Mouse (Mus musculus) liver, adult 2 months (tissue): ENCODE data around the gene Lpar5. TPM values are rescaled to one million over a fixed set of nuclear protein-coding genes. Genes with fewer than 3 reads are reported as not detected.
"Not testable (repeated sequence)": the region's sequence is repeated elsewhere in the genome, so short reads cannot be mapped to it uniquely, and the experiment has no call there.

Source experiments
- DNase-seq: peaks from one replicate; pipeline ENCODE4 v3.0.0-alpha.2; 2011; ENCODE audit warnings: low read depth, low spot score; ENCODE audit errors: extremely low read depth
- H3K27ac ChIP-seq: fragments of 200-500 bp; replicated peaks from 2 replicates; pipeline ENCODE4 v1.5.1; 2012; ENCODE audit warnings: low read depth, mild to moderate bottlenecking, control low read depth, inconsistent platforms, low read length; ENCODE audit not compliant: insufficient read depth
- H3K27me3 ChIP-seq: fragments of 200-500 bp; 2 replicates; pipeline ENCODE4 v1.6.1; 2012; ENCODE audit warnings: mild to moderate bottlenecking, moderate library complexity, low read length, inconsistent platforms; ENCODE audit not compliant: control insufficient read depth, insufficient read depth
- H3K36me3 ChIP-seq: fragments of 200-500 bp; 2 replicates; pipeline ENCODE4 v1.6.1; 2012; ENCODE audit warnings: low read length, inconsistent platforms; ENCODE audit not compliant: control insufficient read depth, insufficient read depth
- H3K4me1 ChIP-seq: fragments of 200-500 bp; 2 replicates; pipeline ENCODE4 v1.6.1; 2011; ENCODE audit warnings: low read length; ENCODE audit not compliant: control insufficient read depth, insufficient read depth
- H3K4me3 ChIP-seq: fragments of 200-500 bp; 2 replicates; pipeline ENCODE4 v1.5.1; 2011; ENCODE audit warnings: low read depth, mild to moderate bottlenecking, control low read depth, low read length, moderate library complexity; ENCODE audit not compliant: insufficient read depth
- H3K79me2 ChIP-seq: fragments of 200-500 bp; 2 replicates; pipeline ENCODE4 v1.6.1; 2012; ENCODE audit warnings: inconsistent platforms, mild to moderate bottlenecking, low read length, moderate library complexity; ENCODE audit not compliant: control insufficient read depth, insufficient read depth
- H3K9ac ChIP-seq: fragments of 200-500 bp; 2 replicates; pipeline ENCODE4 v1.6.1; 2012; ENCODE audit warnings: low read depth, mild to moderate bottlenecking, control low read depth, inconsistent platforms, low read length
- CTCF ChIP-seq: fragments of 200-500 bp; IDR thresholded peaks from 2 replicates; pipeline ENCODE4 v1.5.1; 2011; ENCODE audit warnings: low read depth, low read length, control low read depth
- POLR2A ChIP-seq: fragments of 200-500 bp; IDR thresholded peaks from 2 replicates; pipeline ENCODE4 v1.6.1; 2011; ENCODE audit warnings: low read length, control low read depth; ENCODE audit not compliant: insufficient read depth; ENCODE audit errors: extremely low read depth
- WGBS: fragments of 180-500 bp; shearing (Covaris S2); methylation state at CpG from one replicate; pipeline ENCODE4 v1.1.7; 2018; 5-methylcytosine and 5-hydroxymethylcytosine counted together
- polyA plus RNA-seq: library from polyadenylated mRNA; depleted of rRNA; stranded (reverse); fragments of >200 nt; gene quantifications from 2 replicates; pipeline ENCODE4 v1.2.3, GENCODE M21; 2012; rRNA removed
- total RNA-seq: library from RNA; depleted of rRNA; stranded (reverse); fragments of >200 nt; gene quantifications from 2 replicates; pipeline ENCODE4 v1.2.3, GENCODE M21; 2014; rRNA removed

Lpar5 gene
- total RNA-seq (0.27 TPM in 1 of 2 replicates, not detected in the other), polyA plus RNA-seq (0.42 and 1.2 TPM in 2 replicates)

DNA sequence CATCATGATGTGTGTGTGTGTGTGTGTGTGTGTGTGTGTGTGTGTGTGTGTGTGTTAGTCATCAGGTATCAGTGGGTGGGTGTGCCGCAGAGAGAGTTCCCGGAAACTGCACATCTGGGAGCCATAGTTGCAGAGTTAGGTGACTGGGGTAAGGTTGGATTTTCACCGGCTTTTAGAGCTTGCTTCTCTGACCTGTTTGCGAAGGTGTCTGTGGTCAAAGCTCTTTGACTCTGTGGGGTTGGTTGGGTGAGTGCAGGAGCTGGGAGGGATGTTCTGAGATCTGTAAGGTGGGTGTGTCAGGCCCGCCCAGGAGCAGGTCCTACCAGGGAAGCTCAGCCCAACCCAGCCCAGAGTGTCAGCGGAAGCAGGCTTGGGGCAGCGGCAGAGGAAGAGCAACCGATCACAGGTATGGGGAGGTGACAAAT is at the start of gene Lpar5:
TSS of gene Lpar5 (plus strand) at position 350 of the 425 bp plus-strand sequence.
- no peak within 1 kb of the TSS for H3K9ac ChIP-seq
- no peaks in the 10 kb centered on the region; the same call in 1 of the 2 replicates for H3K27me3 ChIP-seq
- H3K4me3 ChIP-seq: no peak within 1 kb of the TSS
- H3K27ac ChIP-seq: no peak within 1 kb of the TSS
- H3K79me2 ChIP-seq: no peaks in the 10 kb centered on the region
- H3K36me3 ChIP-seq: no peaks in the 10 kb centered on the region
- DNase-seq: no peak
- no peak for TF ChIP-seq CTCF
- TF ChIP-seq POLR2A: no peak
- WGBS: 74% methylated on average over 8 of the region's 8 CpGs
- no peaks in the 10 kb centered on the region for H3K4me1 ChIP-seq

DNA sequence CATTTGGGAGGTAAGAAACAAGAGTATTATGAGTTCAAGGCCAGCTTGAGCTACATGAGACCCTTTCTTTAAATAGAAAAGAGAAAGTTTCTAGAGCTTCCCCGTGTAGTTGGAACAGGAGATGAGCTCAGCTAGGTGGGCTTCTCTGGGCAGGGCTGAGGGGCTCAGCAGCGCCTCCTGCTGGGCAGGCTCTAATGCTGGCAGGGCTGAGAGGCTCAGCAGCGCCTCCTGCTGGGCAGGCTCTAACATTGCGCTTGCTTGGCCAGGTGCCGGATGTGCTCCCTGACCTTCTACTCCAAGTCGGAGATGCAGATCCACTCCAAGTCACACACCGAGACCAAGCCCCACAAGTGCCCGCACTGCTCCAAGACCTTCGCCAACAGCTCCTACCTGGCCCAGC is 37.2 kb upstream of the Lpar5 start:
- not testable (repeated sequence) for H3K4me3 ChIP-seq, H3K27me3 ChIP-seq, DNase-seq, H3K4me1 ChIP-seq, H3K9ac ChIP-seq, H3K79me2 ChIP-seq, H3K27ac ChIP-seq
- 52% methylated on average over 8 of the region's 9 CpGs for WGBS
- TF ChIP-seq CTCF: peak; percentile 97
- H3K36me3 ChIP-seq: peaks cover 60% of the 10 kb centered on the region

DNA sequence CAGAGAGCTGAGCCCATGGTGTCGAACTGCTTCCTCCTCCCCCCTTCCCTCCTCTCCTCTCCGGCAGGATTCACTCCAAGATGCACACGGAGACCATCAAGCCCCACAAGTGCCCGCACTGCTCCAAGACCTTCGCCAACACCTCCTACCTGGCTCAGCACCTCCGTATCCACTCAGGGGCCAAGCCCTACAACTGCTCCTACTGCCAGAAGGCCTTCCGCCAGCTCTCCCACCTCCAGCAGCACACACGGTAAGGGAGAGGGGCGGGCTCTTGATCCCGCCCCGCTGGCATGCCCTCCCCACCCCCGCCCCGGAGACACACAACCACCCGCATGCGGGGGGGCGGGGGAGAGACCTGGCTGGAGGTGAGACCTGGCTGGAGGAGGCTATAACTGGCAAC is 36.1 kb upstream of the Lpar5 start:
- Histone ChIP-seq H3K4me1 (no peaks in the 10 kb centered on the region), H3K27me3 (no peaks in the 10 kb centered on the region), H3K36me3 (peaks cover 59% of the 10 kb centered on the region), H3K79me2 (no peaks in the 10 kb centered on the region), H3K27ac (no peak overlapping the region), H3K4me3 (no peak overlapping the region), H3K9ac (no peak overlapping the region)
- DNase-seq: no peak
- no peak for TF ChIP-seq CTCF
- TF ChIP-seq POLR2A: no peak
- 88% methylated on average over 16 of the region's 16 CpGs for WGBS

DNA sequence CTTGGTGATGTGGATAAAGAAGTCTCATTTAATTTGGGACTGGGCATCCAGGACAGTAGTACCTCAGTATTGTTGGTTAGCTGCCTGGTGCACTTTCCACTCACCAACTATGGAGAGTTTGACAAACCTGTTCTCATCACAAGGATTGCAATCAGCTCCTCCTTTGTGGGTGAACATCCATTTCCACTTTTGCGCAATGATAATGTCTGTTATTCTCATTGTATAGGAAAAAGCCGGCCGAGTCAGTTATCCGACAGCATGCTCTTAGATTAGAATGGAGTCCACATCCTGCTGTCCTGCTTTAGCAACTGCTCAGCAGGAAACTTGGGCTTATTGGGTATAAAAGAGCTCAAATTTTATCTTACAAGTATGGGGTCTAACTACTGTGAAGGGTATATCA is 29.1 kb upstream of the Lpar5 start:
- H3K4me1 ChIP-seq: peaks cover 6% of the 10 kb centered on the region
- no peak for DNase-seq
- peaks cover 3% of the 10 kb centered on the region; the same call in 1 of the 2 replicates for H3K79me2 ChIP-seq
- no peak overlapping the region for H3K9ac ChIP-seq
- WGBS: 81% methylated on average over 4 of the region's 4 CpGs
- H3K4me3 ChIP-seq: peak overlapping the region; percentile 48; the same call in 1 of the 2 replicates
- peaks cover 22% of the 10 kb centered on the region for H3K36me3 ChIP-seq
- TF ChIP-seq POLR2A (no peak), CTCF (no peak)
- H3K27ac ChIP-seq: no peak overlapping the region
- no peaks in the 10 kb centered on the region for H3K27me3 ChIP-seq

DNA sequence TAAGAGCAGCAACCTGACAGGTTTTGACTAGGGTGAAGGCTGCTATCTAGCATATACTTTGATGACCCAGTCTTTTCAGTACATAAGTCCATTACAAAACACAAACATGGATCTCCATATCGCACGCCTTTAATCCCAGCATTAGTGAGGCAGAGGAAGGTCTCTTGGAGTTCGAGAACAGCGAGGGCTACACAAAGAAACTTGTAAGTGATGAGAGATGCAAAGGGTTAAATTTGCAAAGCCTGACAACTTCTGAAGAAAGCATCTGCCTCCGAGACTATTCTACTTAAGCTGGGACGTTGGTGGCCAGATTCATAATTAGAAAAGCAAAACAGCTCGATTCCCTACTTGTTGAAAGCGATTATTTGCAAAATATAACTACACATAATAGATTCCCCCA is 28.6 kb upstream of the Lpar5 start:
- peak overlapping the region; percentile 48 for H3K4me3 ChIP-seq
- peak overlapping the region; percentile 26; the same call in 1 of the 2 replicates for H3K9ac ChIP-seq
- no peak for DNase-seq
- peaks cover 6% of the 10 kb centered on the region for H3K4me1 ChIP-seq
- no peak for TF ChIP-seq CTCF
- TF ChIP-seq POLR2A: no peak
- H3K36me3 ChIP-seq: peaks cover 20% of the 10 kb centered on the region
- WGBS: 7% methylated on average over 8 of the region's 8 CpGs
- H3K79me2 ChIP-seq: peaks cover 3% of the 10 kb centered on the region; the same call in 1 of the 2 replicates
- peak overlapping the region; percentile 27 for H3K27ac ChIP-seq
- H3K27me3 ChIP-seq: no peaks in the 10 kb centered on the region

DNA sequence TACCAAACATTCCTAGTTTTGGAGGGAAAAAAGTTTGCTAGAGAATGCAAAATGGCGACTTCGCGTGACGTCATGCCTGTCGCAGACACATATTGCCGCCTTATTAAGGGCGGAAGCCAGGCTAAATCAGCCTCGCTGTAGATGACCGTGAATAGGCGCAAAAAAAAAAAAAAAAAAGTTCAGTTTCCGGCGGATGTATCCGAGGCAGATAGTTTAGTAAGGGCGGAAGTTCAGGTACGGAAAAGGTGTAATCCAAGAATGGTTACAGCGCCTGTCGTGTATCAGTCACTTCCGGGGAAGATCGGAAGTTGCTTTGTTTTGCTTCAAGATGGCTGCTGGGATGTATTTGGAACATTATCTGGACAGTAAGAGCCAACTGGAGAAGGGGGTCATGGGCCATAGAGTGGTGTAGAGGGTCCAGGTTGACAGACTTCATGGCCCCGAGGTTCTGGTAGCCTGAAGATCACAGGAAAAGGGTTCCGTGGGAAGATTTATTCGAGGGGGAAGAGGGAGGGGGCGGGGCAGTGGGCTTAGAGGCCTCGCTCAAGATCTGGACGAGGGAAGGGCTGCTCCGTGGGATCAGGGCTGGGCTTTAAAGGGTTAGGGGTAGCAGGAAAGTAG is 28.1 kb upstream of the Lpar5 start, which contains the start of gene Ing4:
TSS of gene Ing4 (plus strand) at position 228 of the 621 bp plus-strand sequence.
- peak; percentile 98 for DNase-seq
- Histone ChIP-seq H3K9ac (peak within 1 kb of the TSS; percentile 70), H3K27me3 (no peaks in the 10 kb centered on the region), H3K4me1 (peaks cover 6% of the 10 kb centered on the region), H3K36me3 (peaks cover 20% of the 10 kb centered on the region), H3K4me3 (peak within 1 kb of the TSS; percentile 77), H3K79me2 (peaks cover 3% of the 10 kb centered on the region; the same call in 1 of the 2 replicates), H3K27ac (peak within 1 kb of the TSS; percentile 73)
- WGBS: under 1% methylated on average over 26 of the region's 26 CpGs
- TF ChIP-seq CTCF (no peak), POLR2A (no peak)
